Mouse (Mus musculus): Measurements from ENCODE around the gene Swap70. TPM values are rescaled to one million over a fixed set of nuclear protein-coding genes. Genes with fewer than 3 reads are reported as not detected.

Swap70 gene
- polyA plus RNA-seq, 1 experiment from 2014 or later, result 25.2 TPM

- H3K36me3 ChIP-seq (ENCODE audit: control insufficient read depth, insufficient read depth, low read length), result peaks cover 28% of the 10 kb centered on the region
- no peak overlapping the region for H3K4me3 ChIP-seq (ENCODE audit: low read depth, low read length)
- ATAC-seq (ENCODE audit: insufficient number of reproducible peaks, insufficient read depth, low FRiP score, low read depth), result no peak
- no peak overlapping the region for H3K4me2 ChIP-seq (replicated peaks; ENCODE audit: low read depth, low read length)
- WGBS, result 61% methylated on average over 6 of the region's 6 CpGs
- no peaks in the 10 kb centered on the region for H3K27me3 ChIP-seq (ENCODE audit: control insufficient read depth, insufficient read depth, low read length)
- H3K9ac ChIP-seq (replicated peaks; ENCODE audit: low read depth, low read length), result no peak overlapping the region
- H3K9me3 ChIP-seq (ENCODE audit: control insufficient read depth, low read depth, low read length), result no peaks in the 10 kb centered on the region
- no peak overlapping the region for H3K27ac ChIP-seq (ENCODE audit: low read length)
- no peaks in the 10 kb centered on the region for H3K4me1 ChIP-seq (ENCODE audit: control insufficient read depth, insufficient read depth, low read length)
Observed at GRCm38 (mm10) chr7:110318971-110319519, 97.5 kb downstream of the Swap70 start.

GRCm38 (mm10) chr7:110321106-110321505 is 99.6 kb downstream of the Swap70 start:
- Histone ChIP-seq H3K9me3 (ENCODE audit: control insufficient read depth, low read depth, low read length) (no peaks in the 10 kb centered on the region), H3K4me3 (ENCODE audit: low read depth, low read length) (no peak overlapping the region), H3K9ac (replicated peaks; ENCODE audit: low read depth, low read length) (no peak overlapping the region), H3K27ac (ENCODE audit: low read length) (no peak overlapping the region), H3K27me3 (ENCODE audit: control insufficient read depth, insufficient read depth, low read length) (no peaks in the 10 kb centered on the region), H3K4me2 (replicated peaks; ENCODE audit: low read depth, low read length) (no peak overlapping the region), H3K4me1 (ENCODE audit: control insufficient read depth, insufficient read depth, low read length) (no peaks in the 10 kb centered on the region), H3K36me3 (ENCODE audit: control insufficient read depth, insufficient read depth, low read length) (peaks cover 29% of the 10 kb centered on the region)
- ATAC-seq (ENCODE audit: insufficient number of reproducible peaks, insufficient read depth, low FRiP score, low read depth), result no peak
- 74% methylated on average over 5 of the region's 5 CpGs for WGBS

- Histone ChIP-seq H3K4me2 (replicated peaks; ENCODE audit: low read depth, low read length) (no peak overlapping the region), H3K9ac (replicated peaks; ENCODE audit: low read depth, low read length) (no peak overlapping the region), H3K9me3 (ENCODE audit: control insufficient read depth, low read depth, low read length) (no peaks in the 10 kb centered on the region), H3K27me3 (ENCODE audit: control insufficient read depth, insufficient read depth, low read length) (no peaks in the 10 kb centered on the region), H3K27ac (ENCODE audit: low read length) (no peak overlapping the region), H3K36me3 (ENCODE audit: control insufficient read depth, insufficient read depth, low read length) (peaks cover 49% of the 10 kb centered on the region), H3K4me3 (ENCODE audit: low read depth, low read length) (no peak overlapping the region), H3K4me1 (ENCODE audit: control insufficient read depth, insufficient read depth, low read length) (no peaks in the 10 kb centered on the region)
- no peak for ATAC-seq (ENCODE audit: insufficient number of reproducible peaks, insufficient read depth, low FRiP score, low read depth)
- 94% methylated on average over 1 of the region's 1 CpGs for WGBS
Observed at GRCm38 (mm10) chr7:110324852-110325251, 103.3 kb downstream of the Swap70 start.

GRCm38 (mm10) chr7:110325381-110326110 is 104.0 kb downstream of the Swap70 start:
- Histone ChIP-seq H3K36me3 (ENCODE audit: control insufficient read depth, insufficient read depth, low read length) (peaks cover 49% of the 10 kb centered on the region), H3K27me3 (ENCODE audit: control insufficient read depth, insufficient read depth, low read length) (no peaks in the 10 kb centered on the region), H3K9ac (replicated peaks; ENCODE audit: low read depth, low read length) (no peak overlapping the region), H3K4me2 (replicated peaks; ENCODE audit: low read depth, low read length) (no peak overlapping the region), H3K4me1 (ENCODE audit: control insufficient read depth, insufficient read depth, low read length) (no peaks in the 10 kb centered on the region), H3K27ac (ENCODE audit: low read length) (no peak overlapping the region), H3K4me3 (ENCODE audit: low read depth, low read length) (no peak overlapping the region), H3K9me3 (ENCODE audit: control insufficient read depth, low read depth, low read length) (no peaks in the 10 kb centered on the region)
- ATAC-seq (ENCODE audit: insufficient number of reproducible peaks, insufficient read depth, low FRiP score, low read depth), result no peak
- 93% methylated on average over 5 of the region's 5 CpGs for WGBS

Other genes starting within 250 kb of the Swap70 start
- gene Tmem41b, start 234.8 kb upstream of the Swap70 start, polyA plus RNA-seq (2014; fragmentation: Nextera tagmentation; extraction: Ambion mirVana), result 70.8 and 75.7 TPM in 2 replicates
- 19.7 and 20.4 TPM in 2 replicates for gene Ipo7, start 203.4 kb upstream of the Swap70 start, polyA plus RNA-seq (2014; fragmentation: Nextera tagmentation; extraction: Ambion mirVana)
- 15.2 and 18.2 TPM in 2 replicates for gene Zfp143, start 160.5 kb upstream of the Swap70 start, polyA plus RNA-seq (2014; fragmentation: Nextera tagmentation; extraction: Ambion mirVana)
- gene Wee1, start 99.7 kb upstream of the Swap70 start, polyA plus RNA-seq (2014; fragmentation: Nextera tagmentation; extraction: Ambion mirVana), result 38.7 and 41.2 TPM in 2 replicates